Mouse (Mus musculus) urinary bladder, postnatal 36 days (tissue): Measurements from ENCODE around the gene Cgrrf1.

Experiments used
- DNase-seq, 2 experiments: peaks; one replicate each; pipeline ENCODE4 v3.0.0; 2022; ENCODE audit warnings: low spot score in 2 of 2, mixed read lengths in 1 of 2

Cgrrf1 gene

DNA sequence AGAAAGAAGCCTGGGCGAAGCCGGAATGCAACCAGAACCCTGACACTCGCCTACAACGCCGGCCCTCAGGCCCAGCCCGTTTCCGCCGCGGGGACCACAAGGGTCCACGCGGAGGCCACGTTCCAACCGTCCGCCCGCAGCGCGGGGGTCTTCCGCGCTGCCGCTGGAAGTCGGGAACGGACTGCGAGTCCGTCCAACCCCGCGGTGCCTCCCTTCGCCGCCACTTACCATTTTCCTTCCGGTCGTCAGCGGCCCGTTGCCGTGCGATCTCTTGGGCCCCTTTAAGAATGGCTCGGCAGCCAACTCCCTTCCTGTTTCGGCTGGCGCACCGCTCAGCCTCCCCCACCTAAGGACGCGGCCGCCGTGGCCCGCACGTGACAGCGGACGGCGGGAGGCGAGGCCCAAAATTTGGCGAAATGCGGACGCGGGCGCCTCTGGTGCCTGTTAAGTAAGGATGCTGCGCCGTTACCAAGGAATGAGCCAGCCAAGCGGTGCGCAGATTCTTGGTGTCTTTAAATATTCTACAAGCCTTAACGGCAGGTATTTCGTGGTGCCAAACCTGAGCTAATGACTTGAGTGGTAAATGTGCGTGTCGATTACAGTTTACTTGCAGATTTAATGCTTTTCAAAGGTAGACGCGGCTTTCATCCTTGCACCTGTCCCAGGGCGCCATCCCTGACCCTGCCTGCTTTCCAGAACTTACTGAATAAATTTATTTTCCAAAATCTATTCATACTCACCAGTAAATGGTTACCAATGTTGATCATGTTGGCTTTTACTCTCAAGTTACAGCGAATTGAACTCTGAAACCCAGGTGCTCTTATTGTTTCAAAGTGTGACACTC lies 9.8 kb upstream of the Cgrrf1 start, which contains the start of gene Gmfb:
Gmfb (minus strand) TSS at position 370 of the 844 bp plus-strand sequence.
- DNase-seq, result peak; percentile 95 to 96

DNA sequence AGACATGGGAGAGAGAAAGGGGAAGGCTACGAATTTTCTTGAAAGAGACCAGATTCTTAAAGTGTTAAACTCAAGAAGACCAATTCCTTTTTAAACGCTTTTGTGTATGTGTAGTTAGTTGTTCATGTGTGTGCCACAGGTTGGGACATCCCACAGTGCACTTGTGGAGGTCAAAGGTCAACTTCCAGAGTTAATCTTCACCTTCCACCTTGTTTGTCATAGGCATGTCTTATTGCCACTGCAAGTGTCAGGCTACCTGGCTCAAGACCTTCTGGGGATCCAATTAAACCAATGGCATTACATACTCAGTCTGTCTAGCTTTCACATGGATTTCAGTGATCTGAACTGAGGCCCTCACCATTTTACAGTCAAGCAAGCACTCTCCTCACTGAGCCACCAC lies 7.9 kb upstream of the Cgrrf1 start:
- DNase-seq, result no peak

DNA sequence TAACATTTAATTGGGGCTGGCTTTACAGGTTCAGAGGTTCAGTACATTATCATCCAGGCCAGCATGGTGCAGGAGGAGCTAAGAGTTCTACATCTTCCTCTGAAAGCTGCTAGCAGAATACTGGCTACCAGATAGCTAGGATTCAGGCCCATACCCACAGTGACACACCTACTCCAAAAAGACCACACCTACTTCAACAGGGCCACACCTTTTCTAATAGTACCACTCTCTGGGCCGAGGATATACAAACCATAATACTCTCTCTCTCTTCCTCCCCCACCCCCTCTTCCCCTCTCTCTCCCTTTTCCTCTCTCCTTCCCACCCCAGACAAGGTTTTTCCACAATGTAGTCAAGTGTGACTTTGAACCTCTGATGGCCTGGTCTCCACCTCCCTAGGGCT lies 4.5 kb upstream of the Cgrrf1 start:
- DNase-seq, result no peak

DNA sequence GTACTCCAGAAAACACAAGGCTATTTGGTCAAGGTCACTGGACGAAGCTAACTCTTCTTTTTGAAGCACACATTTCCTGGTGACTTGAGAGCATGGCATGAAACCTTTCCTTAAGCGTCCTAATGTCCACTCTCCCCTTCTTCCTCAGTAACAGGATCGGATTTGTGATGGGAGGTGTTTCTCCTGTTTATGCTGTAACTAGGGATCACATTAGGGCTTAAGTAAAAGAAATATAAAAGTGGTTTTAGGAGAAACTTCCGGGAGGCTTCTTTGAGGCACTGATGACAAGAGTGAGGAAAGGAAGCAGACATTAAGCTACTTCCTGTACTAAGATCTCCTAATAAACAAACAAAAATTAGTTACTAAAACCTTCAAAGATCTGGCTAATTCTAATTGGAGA lies 630 bp upstream of the Cgrrf1 start:
- no peak for DNase-seq

DNA sequence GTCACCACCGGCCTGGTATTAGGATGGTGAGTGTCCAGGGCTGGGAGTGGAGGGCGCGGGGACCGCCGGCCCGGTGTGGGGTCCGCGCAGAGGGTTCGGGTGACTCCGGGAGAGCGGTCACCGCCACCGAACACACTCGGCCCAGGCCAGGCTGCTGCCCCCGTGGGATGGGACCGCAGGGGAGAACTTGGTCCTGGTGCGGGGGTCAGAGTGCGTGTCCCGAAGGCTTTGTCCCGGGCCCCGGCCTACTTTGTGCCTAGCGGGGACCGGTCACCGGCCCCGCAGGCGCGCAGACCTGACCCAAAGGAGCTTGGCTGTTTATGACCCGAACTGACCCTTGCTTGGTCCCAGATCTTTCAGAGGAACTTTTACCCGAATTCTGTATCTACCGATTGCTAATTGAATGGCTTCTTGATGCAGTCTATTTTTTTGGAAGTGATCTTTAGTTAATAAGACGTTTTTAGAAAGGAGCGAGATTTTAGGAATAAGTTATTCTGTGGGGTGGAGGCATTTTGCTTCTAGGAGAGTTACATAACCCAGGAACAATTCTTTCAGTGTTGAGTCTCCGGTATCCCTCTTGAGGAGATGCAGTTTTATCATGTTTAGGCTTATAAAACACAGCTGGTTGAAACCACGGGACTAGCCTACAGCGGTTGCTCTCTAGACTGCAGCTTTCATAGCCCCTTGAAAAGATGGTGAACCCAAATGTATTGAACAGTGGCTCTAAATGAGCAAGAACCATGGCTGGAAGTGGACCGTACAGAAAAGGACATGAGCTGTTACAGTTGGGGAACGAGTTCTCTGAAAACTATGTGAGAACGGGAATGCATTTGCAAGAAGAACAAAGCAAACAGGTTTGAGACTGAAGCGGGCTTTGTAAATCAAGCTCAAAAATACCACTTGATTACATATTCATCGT lies 688 bp downstream of the Cgrrf1 start:
- DNase-seq, result peak; percentile 3 to 31

DNA sequence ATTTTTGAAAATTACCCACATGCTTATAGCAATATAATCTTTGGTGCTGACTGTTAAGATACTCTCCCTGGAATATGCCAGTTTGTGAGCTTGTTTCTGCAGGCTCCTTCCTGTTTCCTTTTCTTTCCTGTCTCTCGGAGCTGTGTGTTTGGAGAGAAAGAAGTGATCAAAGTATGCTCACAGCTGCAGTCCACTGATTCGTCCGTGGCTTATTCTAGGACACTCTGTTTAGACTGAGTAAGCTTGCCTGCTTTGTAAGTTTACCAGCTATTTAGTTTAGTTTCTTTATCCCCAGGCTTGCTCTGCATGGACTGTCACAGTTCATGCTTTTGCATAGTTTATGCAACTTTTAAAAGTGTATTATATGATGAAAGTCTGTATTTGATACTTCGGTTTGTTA lies 7.4 kb downstream of the Cgrrf1 start:
- no peak for DNase-seq

DNA sequence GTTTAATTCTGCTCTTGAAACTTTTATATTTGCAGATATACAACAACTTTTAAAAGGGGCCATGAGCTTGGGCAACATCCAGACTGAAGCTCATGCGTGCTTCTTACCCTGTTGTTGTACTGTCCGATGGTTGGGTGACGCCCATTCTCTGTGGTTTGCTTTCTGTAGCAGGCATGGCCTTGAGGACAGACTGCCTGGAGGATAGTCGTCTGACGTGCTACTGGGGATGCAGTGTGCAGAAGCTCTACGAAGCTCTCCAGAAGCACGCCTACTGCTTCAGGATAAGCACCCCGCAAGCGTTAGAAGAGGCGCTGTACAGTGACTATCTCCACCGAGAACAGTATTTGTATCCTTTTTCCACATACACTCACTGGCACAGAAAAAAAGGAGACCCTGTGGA lies 13.8 kb downstream of the Cgrrf1 start:
- DNase-seq, result no peak

DNA sequence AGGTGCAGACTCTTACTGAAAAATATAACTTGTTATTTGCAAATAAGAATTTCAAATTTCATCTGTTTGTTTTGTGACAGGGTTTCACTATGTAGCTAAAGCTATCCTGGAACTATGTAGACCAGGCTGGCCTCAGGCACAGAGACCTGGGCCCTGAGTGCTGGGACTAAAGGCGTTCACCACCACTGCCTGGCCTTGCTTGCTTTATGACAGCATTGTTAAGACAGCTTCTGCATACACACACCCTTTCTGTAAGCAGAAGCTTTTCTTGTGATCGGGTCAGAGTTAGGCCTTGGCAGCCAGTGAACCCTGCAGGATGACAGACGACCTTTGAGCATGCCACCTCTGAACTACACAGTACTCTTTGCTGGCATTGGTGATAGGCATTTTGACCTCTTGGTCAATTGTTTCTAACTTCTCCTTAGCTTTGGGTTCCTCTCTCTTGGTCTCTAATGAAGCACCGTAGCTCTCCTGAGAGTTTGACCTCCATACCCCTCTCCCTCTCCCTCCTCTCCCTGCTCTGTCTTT lies 16.2 kb downstream of the Cgrrf1 start:
- no peak for DNase-seq

DNA sequence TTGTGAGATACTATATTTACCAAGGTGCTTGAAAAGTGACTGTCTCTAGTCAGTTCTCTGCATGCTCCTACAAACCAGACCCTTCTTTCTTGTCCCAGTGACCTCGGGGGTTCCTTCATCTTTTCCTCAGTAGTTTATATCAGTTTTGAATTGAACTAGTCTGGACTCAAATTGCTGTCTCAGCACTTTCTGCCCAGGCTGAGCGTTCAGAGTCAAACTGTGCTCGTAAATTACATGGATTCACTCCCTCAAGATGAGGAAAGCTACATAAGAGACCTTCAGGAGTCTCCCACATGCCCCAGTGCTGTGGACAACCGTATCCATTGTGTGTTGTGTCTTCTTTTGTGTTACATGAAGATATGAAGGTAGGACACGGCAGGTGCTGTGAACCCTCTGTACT lies 16.8 kb downstream of the Cgrrf1 start:
- DNase-seq, result no peak

DNA sequence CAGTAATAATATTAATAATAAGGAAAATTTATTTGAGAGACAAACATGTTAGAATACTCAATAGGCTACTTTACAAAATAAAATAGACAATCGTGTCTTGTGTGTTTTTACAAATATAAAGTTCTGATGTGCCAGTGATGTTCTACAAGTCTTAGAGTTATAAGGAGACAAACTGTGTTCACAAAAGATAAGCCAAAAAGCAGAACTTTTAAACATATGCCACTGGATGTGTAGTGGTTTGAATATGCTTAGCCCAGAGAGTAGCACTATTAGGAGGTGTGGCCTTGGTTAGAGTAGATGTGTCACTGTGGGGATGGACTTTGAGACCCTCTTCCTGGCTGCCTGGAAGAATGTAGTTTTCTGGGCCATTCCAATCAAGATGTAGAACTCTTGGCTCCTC lies 17.8 kb downstream of the Cgrrf1 start:
- no peak for DNase-seq

DNA sequence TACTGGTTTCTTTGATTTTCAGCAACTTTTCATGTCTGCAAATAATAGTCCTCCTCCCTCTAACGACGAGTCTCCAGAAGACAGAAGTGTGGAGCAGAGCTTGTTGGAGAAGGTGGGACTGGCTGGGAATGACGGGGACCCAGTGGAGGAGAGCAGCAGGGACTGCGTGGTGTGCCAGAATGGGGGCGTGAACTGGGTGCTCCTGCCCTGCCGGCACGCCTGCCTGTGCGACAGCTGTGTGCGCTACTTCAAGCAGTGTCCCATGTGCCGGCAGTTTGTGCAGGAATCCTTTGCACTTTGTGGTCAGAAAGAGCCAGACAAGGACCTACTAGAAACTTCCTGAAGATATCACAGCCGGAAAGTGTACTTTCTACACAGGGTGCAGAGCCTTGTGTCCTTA lies 21.8 kb downstream of the Cgrrf1 start:
- no peak for DNase-seq

DNA sequence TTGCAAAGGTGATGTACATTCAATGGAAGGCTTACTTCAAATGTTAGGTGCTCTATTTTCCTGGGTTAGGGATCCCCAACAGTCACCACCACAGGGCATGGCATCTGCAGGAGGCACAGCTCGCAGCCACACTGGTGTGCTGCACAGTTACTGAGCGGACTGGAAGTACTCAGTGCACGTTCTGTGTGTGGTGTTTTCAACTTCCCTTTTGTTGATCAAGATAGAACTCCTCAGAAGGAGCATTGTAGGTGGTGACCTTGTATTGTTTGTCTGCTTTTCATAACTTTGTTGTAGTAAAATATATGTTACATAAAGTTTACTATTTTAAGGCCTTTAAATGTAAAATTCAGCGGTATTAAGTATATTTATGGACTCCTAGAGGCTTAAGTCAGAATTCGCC lies 31.0 kb downstream of the Cgrrf1 start:
- DNase-seq, result no peak

DNA sequence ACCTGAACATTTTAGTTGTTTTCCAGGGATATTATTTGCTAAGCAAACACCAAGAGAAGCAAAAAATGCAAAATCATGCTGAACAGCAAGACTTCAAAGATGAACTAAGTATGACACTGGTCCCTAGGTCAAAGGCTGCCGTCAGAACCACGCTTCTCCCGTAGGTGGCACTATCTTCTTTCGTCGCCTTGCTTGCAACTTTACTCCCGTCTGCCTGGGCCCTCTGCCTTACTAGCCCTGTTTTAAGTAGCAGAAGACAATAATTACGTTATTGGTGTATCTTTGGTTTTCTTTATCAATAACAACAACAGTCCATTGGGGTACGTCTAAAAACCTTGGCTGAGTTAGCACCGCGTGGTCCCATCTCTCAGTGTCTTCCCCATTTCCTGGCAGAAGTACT lies 49.0 kb downstream of the Cgrrf1 start:
- DNase-seq, result peak; percentile 51 to 57

DNA sequence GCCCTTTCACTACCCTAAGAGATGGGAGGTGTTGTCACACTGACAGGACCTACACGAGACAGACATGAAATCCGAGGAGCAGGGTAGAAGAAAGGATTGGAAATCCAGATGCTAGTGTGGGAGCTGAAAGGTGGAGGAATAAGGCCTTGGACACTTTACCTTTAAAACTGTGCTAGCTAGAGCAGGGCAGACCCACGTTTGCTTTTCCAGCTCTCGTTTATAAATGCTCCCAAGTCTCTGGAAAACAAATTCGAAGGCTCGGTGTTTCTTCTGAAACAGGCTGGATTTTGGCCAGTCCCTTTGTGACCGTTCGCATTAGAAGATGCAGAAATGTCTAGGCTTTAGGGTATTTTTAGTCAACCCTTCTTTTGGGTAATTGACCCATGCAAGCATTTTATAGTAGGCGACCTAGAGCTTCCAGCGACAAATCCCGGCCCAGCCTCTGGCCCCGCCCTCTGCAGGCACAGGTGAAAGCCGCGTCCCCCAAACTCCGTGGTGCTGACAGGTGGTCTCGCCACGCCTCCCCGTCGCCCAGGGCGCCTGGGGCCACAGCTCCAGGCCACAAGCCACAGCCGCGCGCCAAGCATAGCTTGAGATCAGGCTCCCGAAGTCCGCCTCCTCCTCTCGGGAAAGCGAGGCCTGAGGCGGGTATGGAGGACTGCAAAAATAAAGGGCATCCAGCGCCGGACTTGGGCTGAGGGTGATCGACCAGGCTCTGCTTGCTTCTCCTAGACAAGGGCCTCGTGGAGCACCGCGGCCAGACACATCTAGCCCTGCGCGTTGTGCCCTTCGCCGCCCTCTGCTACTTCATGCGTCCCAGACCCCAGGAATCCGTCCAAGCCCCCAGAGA lies 49.9 kb downstream of the Cgrrf1 start:
- no peak for DNase-seq

DNA sequence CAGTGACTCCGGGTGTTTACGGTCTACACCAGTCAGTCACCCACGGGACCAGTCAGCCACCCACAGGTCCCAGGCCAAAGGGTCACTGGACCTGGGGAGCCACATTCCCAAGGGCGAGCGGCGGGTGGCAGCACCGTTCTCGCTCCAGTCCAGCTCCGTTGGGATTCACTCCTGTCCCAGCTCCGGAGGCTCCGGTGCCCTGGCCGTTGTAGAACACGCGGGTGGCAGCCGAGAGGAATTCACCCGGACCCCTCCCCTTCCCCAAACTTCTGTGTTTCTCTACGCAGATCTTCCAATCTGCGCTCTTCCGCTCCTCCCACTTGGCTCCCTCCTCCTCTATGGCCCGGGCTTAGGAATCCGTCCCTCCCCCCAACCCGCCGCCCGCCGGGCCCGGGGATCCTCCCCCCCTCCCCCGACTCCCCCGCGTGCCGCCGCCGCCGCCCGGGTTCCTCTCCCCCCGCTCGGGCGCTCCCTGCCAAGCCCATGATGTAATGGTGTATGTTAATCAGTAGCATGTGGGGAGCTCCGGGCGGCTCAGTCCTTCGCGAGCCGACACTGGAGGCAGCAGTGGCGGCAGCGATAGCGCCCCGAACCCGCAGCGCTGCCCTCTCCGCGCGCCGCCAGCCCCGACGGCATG lies 50.6 kb downstream of the Cgrrf1 start, which contains the start of gene Samd4:
Samd4 (plus strand) TSS at position 424 of the 637 bp plus-strand sequence.
- peak; percentile 61 to 84 for DNase-seq

DNA sequence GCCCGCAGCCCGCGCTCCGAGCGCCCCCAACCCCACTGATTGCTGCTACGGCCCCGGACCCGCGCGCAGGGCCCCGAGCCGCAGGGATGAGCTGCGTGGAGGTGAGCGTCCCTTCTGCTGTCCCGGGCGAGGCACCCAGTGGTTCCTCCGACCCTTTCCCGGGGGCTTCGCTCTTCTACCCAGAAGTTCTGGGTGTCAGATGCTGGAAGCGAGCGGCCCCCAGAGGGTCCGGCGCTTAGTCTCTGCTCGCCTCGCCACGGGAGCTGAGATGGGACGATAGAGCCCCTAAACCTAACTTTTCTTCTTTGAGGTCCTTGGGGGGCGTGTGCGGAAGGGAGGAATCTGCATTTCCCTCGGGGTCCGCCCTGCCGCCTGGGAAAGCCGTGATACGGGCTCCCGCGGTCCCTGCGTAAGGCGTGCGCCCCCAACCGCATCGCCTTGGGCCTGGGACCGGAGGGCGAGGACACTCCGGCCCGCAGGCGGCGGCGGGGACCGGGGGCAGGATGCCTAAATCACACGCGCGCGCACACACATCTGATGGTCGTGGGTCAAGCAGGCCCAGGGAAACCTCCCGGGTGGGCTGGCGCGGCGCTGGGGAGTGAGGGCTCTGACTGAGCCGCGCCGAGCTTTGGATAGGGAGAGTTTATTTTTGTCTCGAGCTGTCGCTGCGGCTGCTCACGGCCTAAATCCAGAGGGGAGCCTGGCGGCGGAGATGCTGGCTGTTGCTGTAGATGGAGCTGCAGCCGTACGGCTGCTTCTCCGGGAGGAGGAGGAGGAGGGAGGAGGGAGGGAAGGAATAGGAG lies 51.3 kb downstream of the Cgrrf1 start:
- DNase-seq, result peak; percentile 33 to 50

DNA sequence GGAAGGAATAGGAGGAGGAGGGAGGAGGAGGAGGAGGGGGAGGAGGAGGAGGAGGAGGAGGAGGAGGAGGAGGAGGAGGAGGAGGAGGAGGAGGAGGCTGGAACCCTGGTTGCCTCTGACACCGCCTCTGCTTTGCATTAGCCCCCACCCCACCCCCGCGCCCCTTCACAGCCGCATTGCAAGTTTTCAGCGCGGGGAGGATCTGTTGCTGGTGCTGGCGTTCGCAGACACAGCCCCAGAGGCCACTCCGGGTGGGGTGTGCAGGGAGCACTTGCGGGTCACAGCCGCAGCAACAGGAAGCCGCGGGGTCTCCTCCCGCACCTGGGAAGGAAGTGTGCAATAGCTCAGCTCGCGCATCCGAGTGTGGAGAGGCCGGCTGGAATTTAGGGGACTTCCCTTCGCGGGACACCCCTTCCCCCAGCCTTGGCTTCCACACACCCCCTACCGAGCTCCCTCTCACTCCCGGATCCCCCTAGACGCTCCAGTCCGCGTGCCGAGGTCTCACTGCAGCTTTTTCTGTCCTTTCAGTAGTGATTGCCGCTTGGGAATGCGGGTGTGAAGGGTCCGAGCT lies 52.0 kb downstream of the Cgrrf1 start:
- DNase-seq, result peak; percentile 26 to 37

DNA sequence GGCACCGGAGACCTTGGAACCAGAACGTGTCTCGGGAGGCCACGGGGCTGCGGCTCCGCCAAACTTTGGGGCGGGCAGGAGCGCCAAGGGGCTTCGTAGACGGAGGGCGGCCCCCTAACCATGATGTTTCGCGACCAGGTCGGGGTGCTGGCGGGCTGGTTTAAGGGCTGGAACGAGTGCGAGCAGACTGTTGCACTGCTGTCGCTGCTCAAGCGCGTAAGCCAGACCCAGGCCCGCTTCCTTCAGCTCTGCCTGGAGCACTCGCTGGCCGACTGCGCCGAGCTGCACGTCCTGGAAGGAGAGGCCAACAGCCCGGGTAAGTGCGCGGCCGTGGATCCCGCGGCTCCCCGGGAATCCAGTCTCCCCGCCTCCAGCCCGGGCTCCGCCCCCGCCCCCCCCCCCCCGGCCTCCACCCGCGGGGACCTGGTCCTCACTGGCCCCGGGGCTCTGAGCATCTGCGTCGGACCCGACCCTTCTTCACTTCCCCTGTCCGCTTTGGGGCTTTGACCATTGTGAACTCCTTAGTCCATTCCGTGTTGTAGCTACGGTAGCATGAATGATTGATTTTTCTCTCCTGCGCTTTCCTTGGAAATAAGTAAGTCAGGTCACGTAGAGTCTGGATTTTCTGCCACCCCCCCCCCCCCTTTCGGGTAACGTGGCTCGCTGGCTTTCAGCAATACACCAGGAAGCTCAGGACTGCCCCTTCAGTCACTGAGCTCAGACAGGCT lies 52.9 kb downstream of the Cgrrf1 start:
- DNase-seq, result peak; percentile 46 to 55

DNA sequence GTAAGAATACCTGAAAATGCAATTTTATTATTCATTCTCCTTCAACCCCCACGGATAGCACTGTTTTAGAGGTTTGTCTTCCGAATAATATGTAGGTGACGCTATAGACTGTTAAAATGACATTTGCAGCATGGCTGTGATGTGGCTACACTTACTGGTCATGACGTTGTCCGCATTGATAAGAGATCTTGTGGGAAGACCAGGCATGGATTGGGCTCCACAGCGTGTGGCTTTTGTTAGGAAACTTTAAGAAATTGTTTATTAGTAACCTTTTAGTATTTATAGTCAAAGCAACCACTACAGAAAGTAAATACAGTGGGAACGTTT lies 53.5 kb downstream of the Cgrrf1 start:
- DNase-seq, result no peak
